ENCODE assay signal across 13 mouse cellular contexts in genomic region chr2:156762499-156762898, GRCm38 (mm10). TPM values are rescaled to one million over a fixed set of nuclear protein-coding genes. Genes with fewer than 3 reads are reported as not detected.
DNase-seq lines count a peak whose midpoint lies in the region; ATAC-seq and TF ChIP-seq lines count a peak whose summit lies in the region.
"Had no signal": no experiment of that assay in that cellular context is flagged by ENCODE, and none has a peak within 500 bp of the region (broad histone marks: within the 10 kb centered on the region; RNA-seq: fewer than 3 reads in every experiment).

No protein-coding gene starts in this region.

- peaks cover 47% of the 10 kb centered on the region for H3K36me3 ChIP-seq in hindbrain, postnatal 0 days (ENCODE audit: insufficient read depth, low read length)
- H3K36me3 ChIP-seq in hindbrain, embryonic 12.5 days, result peaks cover 70% of the 10 kb centered on the region
- H3K36me3 ChIP-seq in lung, embryonic 15.5 days, result peaks cover 41% of the 10 kb centered on the region
- peaks cover 76% of the 10 kb centered on the region for H3K36me3 ChIP-seq in neural tube, embryonic 13.5 days

- H3K27me3 ChIP-seq in hindbrain, postnatal 0 days (ENCODE audit: insufficient read depth, low read length), result no peaks in the 10 kb centered on the region
- no peaks in the 10 kb centered on the region for H3K27me3 ChIP-seq in hindbrain, embryonic 12.5 days
- no peaks in the 10 kb centered on the region for H3K27me3 ChIP-seq in lung, embryonic 15.5 days
- H3K27me3 ChIP-seq in neural tube, embryonic 13.5 days, result no peaks in the 10 kb centered on the region
- H3K27me3 ChIP-seq: embryonic facial prominence, embryonic 13.5 days; hindbrain, embryonic 13.5 days had no signal

- TF ChIP-seq POLR2A in cortical plate, adult 2 months (IDR thresholded peaks at IDR 0.05; ENCODE audit: extremely low read depth, insufficient read depth, low read length), result no peak

- no peaks in the 10 kb centered on the region for H3K9me3 ChIP-seq in hindbrain, postnatal 0 days (ENCODE audit: low read length)
- no peaks in the 10 kb centered on the region; the same call in 1 of the 2 replicates for H3K9me3 ChIP-seq in hindbrain, embryonic 12.5 days (replicated peaks)
- H3K9me3 ChIP-seq in lung, embryonic 15.5 days, result no peaks in the 10 kb centered on the region
- peaks cover 7% of the 10 kb centered on the region; the same call in 1 of the 2 replicates for H3K9me3 ChIP-seq in neural tube, embryonic 13.5 days

- no peaks in the 10 kb centered on the region for H3K4me1 ChIP-seq in hindbrain, postnatal 0 days (ENCODE audit: insufficient read depth, low read length)
- H3K4me1 ChIP-seq in hindbrain, embryonic 12.5 days, result no peaks in the 10 kb centered on the region
- peaks cover 21% of the 10 kb centered on the region for H3K4me1 ChIP-seq in lung, embryonic 15.5 days
- H3K4me1 ChIP-seq in cortical plate, adult 2 months (ENCODE audit: control insufficient read depth, insufficient read depth, low read length), result peaks cover 7% of the 10 kb centered on the region; the same call in 1 of the 2 replicates
- H3K4me1 ChIP-seq in neural tube, embryonic 13.5 days (replicated peaks), result peaks cover 12% of the 10 kb centered on the region
- H3K4me1 ChIP-seq: hindbrain, embryonic 13.5 days had no signal

- H3K27ac ChIP-seq in hindbrain, postnatal 0 days, result peak overlapping the region; percentile 41; the same call in 1 of the 2 replicates
- H3K27ac ChIP-seq in hindbrain, embryonic 12.5 days, result no peak overlapping the region
- peak overlapping the region; percentile 64 for H3K27ac ChIP-seq in lung, embryonic 15.5 days
- peak overlapping the region; percentile 9; the same call in 1 of the 2 replicates for H3K27ac ChIP-seq in cortical plate, adult 2 months (ENCODE audit: insufficient read depth, low read length)
- H3K27ac ChIP-seq in neural tube, embryonic 13.5 days (replicated peaks), result peak overlapping the region; percentile 69
- H3K27ac ChIP-seq: embryonic facial prominence, embryonic 13.5 days; liver, embryonic 14.5 days had no signal

- H3K4me3 ChIP-seq in hindbrain, postnatal 0 days (ENCODE audit: low read length), result no peak overlapping the region
- no peak overlapping the region for H3K4me3 ChIP-seq in hindbrain, embryonic 12.5 days
- H3K4me3 ChIP-seq in lung, embryonic 15.5 days, result no peak overlapping the region
- no peak overlapping the region for H3K4me3 ChIP-seq in cortical plate, adult 2 months (ENCODE audit: insufficient read depth, low read length)
- H3K4me3 ChIP-seq in neural tube, embryonic 13.5 days, result no peak overlapping the region
- H3K4me3 ChIP-seq: embryonic facial prominence, embryonic 13.5 days; hindbrain, embryonic 13.5 days had no signal

- H3K4me2 ChIP-seq in hindbrain, postnatal 0 days (ENCODE audit: low read depth, low read length), result no peak overlapping the region
- no peak overlapping the region for H3K4me2 ChIP-seq in hindbrain, embryonic 12.5 days (replicated peaks)
- no peak overlapping the region for H3K4me2 ChIP-seq in lung, embryonic 15.5 days
- no peak overlapping the region for H3K4me2 ChIP-seq in neural tube, embryonic 13.5 days
- H3K4me2 ChIP-seq: embryonic facial prominence, embryonic 13.5 days; hindbrain, embryonic 13.5 days had no signal

- WGBS in hindbrain, postnatal 0 days, result 70% methylated on average over 21 of the region's 21 CpGs
- WGBS in hindbrain, embryonic 12.5 days, result 87% methylated on average over 21 of the region's 21 CpGs
- 69% methylated on average over 21 of the region's 21 CpGs for WGBS in lung, embryonic 15.5 days
- 61% methylated on average over 21 of the region's 21 CpGs for WGBS in neural tube, embryonic 13.5 days

- TF ChIP-seq CTCF in hindbrain, postnatal 0 days (IDR thresholded peaks at IDR 0.05; ENCODE audit: low read depth), result no peak
- TF ChIP-seq CTCF in cortical plate, adult 2 months (IDR thresholded peaks at IDR 0.05; ENCODE audit: extremely low read depth, insufficient read depth, low read length), result no peak

- DNase-seq in hindbrain, postnatal 0 days (ENCODE audit: low spot score), result peak; percentile 16
- DNase-seq in lung, postnatal 14 days, result no peak
- DNase-seq: cerebellum, adult 11 months; layer of hippocampus, postnatal 36 days; thymus, adult 18-20 months had no signal

- no peak overlapping the region for H3K9ac ChIP-seq in hindbrain, postnatal 0 days (replicated peaks; ENCODE audit: low read length)
- no peak overlapping the region for H3K9ac ChIP-seq in hindbrain, embryonic 12.5 days
- no peak overlapping the region for H3K9ac ChIP-seq in lung, embryonic 15.5 days
- H3K9ac ChIP-seq in neural tube, embryonic 13.5 days, result peak overlapping the region; percentile 41; the same call in 1 of the 2 replicates
- H3K9ac ChIP-seq: embryonic facial prominence, embryonic 13.5 days; hindbrain, embryonic 13.5 days; liver, embryonic 14.5 days had no signal

- ATAC-seq in hindbrain, postnatal 0 days, result no peak
- ATAC-seq in hindbrain, embryonic 12.5 days (ENCODE audit: low FRiP score), result no peak
- ATAC-seq in lung, embryonic 15.5 days (ENCODE audit: borderline replicate concordance, extremely low read depth, low FRiP score, low TSS enrichment), result no peak
- no peak for ATAC-seq in neural tube, embryonic 13.5 days (ENCODE audit: low read depth)
- no peak for ATAC-seq in monocyte, adult 5-6 weeks (replicated peaks; ENCODE audit: insufficient number of reproducible peaks, low FRiP score, low TSS enrichment, poor library complexity, severe bottlenecking)

RNA-seq across cellular contexts. Expression of gene Myl9, which starts 12.7 kb away (rescaled TPM):
- total RNA-seq in hindbrain, postnatal 0 days (2014; rRNA removed), result 38.4 and 41.7 TPM in 2 replicates
- 32.5 and 38.4 TPM in 2 replicates for polyA plus RNA-seq in hindbrain, postnatal 0 days (2015; fragmentation: Nextera tagmentation; extraction: Ambion mirVana)
- polyA plus RNA-seq in hindbrain, embryonic 12.5 days (2016; fragmentation: Nextera tagmentation; extraction: Ambion mirVana), result 122 and 144 TPM in 2 replicates
- 443 and 454 TPM in 2 replicates for polyA plus RNA-seq in lung, embryonic 15.5 days (2015; fragmentation: Nextera tagmentation; extraction: Ambion mirVana)
- polyA plus RNA-seq in cortical plate, adult 2 months (2012; rRNA removed), result 46.3 and 47.7 TPM in 2 replicates
- polyA plus RNA-seq in neural tube, embryonic 13.5 days (2015; fragmentation: Nextera tagmentation; extraction: Ambion mirVana), result 55.2 and 56.0 TPM in 2 replicates
- total RNA-seq in monocyte, adult 5-6 weeks (2017), result 5.0 to 95.3 TPM (median 6.6 TPM) in 3 replicates
